Mouse (Mus musculus) lung, postnatal 0 days (tissue): Measurements from ENCODE around the gene Tgfbr2.
"Not testable (repeated sequence)": the region's sequence is repeated elsewhere in the genome, so short reads cannot be mapped to it uniquely, and the experiment has no call there.

ENCODE experiments used
- CTCF ChIP-seq: IDR thresholded peaks from 2 replicates; pipeline ENCODE4 v1.5.1; 2016; ENCODE audit warnings: antibody characterized with exemption, mild to moderate bottlenecking
- EP300 ChIP-seq: IDR thresholded peaks from 2 replicates; pipeline ENCODE4 v1.6.1; 2016; ENCODE audit warnings: antibody characterized with exemption, mild to moderate bottlenecking, control low read depth

GRCm38 (mm10) chr9:116071561-116071960 is 103.6 kb downstream of the Tgfbr2 start:
- TF ChIP-seq CTCF, EP300: not testable (repeated sequence)
